Mouse (Mus musculus): ENCODE measurements around the gene Sik2. TPM values are rescaled to one million over a fixed set of nuclear protein-coding genes. Genes with fewer than 3 reads are reported as not detected.

Gene Sik2
- polyA plus RNA-seq, 1 experiment = 199 TPM

DNA sequence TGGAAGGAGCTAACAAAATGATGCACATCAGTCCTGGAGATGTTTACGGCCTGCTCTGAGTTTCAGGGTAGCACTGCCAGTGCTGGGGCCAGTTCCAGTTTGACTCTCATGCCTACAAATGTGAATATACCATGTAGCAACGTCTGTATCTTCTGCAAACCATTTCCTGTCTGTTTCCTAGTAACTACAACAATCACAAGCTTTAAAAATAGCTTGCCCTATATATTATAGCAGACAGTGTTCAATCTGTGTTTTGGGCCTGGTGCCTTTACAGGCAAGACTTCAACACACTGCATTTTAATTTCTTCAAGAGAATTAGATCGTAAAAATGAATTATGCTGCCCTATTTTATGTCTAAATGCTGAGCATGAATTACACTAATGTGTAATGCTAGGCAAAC, 103.6 kb downstream of the Sik2 start:
- Histone ChIP-seq H3K27ac (replicated peaks; ENCODE audit: low read depth, low read length) (no peak overlapping the region), H3K4me1 (ENCODE audit: control insufficient read depth, insufficient read depth, insufficient read length, low read length) (peaks cover 12% of the 10 kb centered on the region), H3K4me3 (ENCODE audit: insufficient read depth, low read depth, low read length) (no peak overlapping the region)

DNA sequence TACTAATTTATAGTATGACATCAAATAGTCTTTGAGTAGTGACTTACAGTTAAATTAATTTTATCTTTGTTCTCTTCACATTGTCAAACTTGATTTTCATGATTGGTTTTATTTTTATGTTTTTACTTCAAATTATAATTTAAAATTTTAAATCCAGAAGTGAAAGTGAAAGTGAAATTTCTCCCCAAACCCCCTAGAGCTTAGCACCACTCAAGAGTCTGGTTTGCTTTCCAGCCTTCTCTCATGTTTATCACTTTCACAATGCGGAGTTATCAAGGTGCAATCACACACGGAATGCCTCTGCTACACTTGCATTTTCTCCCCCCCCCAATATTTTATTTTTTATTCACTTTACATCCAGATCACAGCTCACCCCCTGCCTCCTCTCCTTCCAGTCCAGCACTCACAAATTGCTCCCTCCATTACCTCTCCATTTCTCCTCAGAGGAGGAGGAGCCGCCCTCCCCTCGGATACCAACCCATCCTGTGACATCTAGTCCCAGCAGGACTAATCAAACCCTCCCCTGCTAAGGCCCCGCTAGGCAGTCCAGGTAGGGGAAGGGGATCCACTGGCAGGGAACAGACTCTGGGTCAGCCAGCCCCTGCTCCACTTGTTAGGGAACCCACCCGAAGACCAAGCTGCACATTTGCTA, 104.6 kb downstream of the Sik2 start:
- no peak overlapping the region for H3K4me3 ChIP-seq (ENCODE audit: insufficient read depth, low read depth, low read length)
- peaks cover 12% of the 10 kb centered on the region for H3K4me1 ChIP-seq (ENCODE audit: control insufficient read depth, insufficient read depth, insufficient read length, low read length)
- H3K27ac ChIP-seq (replicated peaks; ENCODE audit: low read depth, low read length) = 0 out of 2 replicates have a peak overlapping the region, but pooled peaks have one; percentile 13

DNA sequence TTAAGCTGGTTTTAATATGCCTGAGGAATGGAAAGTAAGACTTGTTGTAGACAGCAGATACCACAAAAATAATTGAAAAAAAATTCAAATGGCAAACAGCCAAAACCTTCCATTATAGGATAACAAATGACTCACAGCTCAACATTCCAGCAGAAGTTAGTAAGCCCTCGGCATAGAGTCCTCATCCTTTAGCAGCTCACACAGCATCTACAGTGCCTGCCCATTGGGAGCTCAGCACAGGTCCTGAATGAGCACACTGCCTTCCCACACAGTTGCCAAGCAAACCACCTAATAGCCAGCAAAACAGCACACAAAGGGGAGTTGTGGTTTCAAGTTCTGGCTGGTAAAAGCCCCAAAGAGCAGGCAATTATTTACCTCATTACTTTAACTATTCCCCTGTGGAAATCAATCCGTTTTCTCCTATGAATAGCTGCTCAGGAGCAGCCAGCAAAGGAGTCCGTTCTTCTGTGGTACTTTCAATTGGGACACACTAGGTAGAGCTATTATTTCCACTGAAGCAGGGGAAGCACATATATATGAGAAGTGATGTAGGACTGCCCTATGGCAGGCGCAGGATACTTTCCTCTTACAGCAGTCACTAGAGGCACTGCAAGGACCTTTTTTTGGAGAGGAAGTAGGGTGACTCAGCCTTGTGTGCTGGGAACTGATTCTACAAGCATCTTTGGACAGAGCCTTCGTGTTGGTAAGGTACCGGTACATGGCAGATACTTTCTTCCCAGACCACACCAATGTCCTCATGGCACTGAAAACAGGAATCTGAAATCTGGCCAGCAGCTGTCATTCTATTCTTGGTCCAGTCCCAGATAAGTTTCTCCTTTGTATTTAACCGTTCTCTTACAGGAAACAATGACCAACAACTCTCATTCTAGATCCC, 108.6 kb downstream of the Sik2 start:
- peaks cover 10% of the 10 kb centered on the region for H3K4me1 ChIP-seq (ENCODE audit: control insufficient read depth, insufficient read depth, insufficient read length, low read length)
- no peak overlapping the region for H3K27ac ChIP-seq (replicated peaks; ENCODE audit: low read depth, low read length)
- H3K4me3 ChIP-seq (ENCODE audit: insufficient read depth, low read depth, low read length) = no peak overlapping the region

DNA sequence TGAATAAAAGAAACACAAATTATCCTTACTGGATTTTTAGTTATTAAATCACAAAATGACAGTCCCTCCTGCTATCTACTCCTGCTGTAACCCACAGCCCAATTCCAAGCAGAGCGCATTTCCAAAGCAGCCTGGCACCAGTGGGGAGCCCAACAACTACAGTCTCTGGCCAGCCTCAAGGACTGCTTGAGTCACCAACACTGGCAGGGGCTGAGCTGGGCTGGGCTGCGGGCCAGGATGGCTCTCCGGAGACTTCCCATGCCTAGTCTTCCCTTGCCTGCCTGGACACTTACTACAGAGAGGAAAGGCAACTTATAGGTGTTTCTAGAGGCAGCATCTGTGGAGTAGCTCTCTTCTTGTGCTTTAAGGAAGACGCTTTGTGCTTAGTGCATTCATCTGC, 115.2 kb downstream of the Sik2 start:
- H3K4me3 ChIP-seq (ENCODE audit: insufficient read depth, low read depth, low read length) = no peak overlapping the region
- H3K4me1 ChIP-seq (ENCODE audit: control insufficient read depth, insufficient read depth, insufficient read length, low read length) = peaks cover 11% of the 10 kb centered on the region
- H3K27ac ChIP-seq (replicated peaks; ENCODE audit: low read depth, low read length) = no peak overlapping the region

DNA sequence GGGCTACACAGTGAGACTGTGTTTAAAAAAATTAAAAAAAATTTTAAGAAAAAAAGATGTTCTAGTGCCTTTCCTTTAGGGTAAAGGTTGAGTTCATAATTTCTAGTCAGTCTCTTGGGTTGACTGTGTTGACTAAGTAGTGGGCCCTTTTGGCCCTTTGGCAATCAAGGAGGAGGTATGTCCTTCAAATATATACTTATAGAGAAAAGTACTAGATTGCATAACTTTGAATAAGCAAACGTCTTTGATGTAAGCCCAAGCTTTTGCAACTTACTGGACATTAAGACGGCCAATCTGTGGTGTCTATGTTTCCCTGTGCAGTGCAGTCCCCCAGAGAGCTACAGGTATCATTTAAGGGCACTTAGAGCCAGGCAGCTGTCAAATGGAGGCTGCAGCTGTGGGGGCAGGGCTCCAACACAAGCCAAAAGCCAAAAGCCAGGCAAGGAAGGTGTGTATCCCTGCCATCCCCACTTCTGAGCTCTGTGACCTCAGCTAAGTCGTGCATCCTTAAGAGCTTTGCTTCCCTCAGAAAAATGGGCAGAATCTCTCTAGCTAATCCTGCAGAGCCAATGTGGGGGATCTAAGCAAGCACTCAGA, 118.3 kb downstream of the Sik2 start:
- no peak overlapping the region for H3K4me3 ChIP-seq (ENCODE audit: insufficient read depth, low read depth, low read length)

DNA sequence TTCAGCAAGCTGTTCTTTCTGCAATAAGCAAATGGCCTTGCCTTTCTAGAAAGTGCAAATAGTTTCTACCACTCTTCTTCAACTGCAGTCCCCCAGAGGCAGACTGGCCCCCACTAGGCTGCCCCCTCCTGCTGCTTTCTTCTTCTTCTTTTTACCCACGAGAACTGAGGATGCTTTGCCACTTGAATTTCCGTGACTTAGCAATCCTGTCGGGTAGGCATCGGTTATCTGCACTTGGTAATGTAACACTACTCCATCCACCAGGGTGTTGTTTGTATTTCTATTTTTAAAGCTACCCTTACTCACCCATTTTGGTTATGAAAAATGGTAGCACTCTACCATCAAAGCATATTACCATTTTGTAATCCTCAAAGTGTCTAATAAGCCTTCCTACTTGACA, 118.9 kb downstream of the Sik2 start:
- no peak overlapping the region for H3K4me3 ChIP-seq (ENCODE audit: insufficient read depth, low read depth, low read length)
- H3K4me1 ChIP-seq (ENCODE audit: control insufficient read depth, insufficient read depth, insufficient read length, low read length) = peaks cover 28% of the 10 kb centered on the region
- 0 out of 2 replicates have a peak overlapping the region, but pooled peaks have one; percentile 40 for H3K27ac ChIP-seq (replicated peaks; ENCODE audit: low read depth, low read length)

More for the DNA sequence above, 118.3 kb downstream of the Sik2 start:
- Histone ChIP-seq H3K4me1 (ENCODE audit: control insufficient read depth, insufficient read depth, insufficient read length, low read length) (peaks cover 28% of the 10 kb centered on the region), H3K27ac (replicated peaks; ENCODE audit: low read depth, low read length) (peak overlapping the region; percentile 40; the same call in 1 of the 2 replicates)

DNA sequence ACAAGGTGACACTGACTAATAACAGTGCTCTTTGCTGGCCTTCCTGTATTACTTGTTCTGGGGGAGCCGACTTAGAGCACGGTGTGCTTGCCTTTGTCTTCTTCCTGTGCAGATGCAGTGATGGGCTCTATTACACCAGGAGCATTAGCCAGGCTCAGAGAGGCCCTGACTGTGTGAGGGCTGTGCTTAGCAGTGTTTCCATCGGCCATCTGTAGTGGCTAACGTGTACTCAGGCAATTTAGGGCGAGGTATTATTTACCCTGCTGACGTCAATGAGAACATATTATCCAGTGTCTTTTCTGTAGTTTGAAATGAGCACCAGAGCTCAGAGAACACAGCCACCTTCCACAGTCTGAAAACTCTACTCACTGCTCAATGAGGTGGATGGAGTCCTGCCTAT, 119.7 kb downstream of the Sik2 start:
- Histone ChIP-seq H3K4me1 (ENCODE audit: control insufficient read depth, insufficient read depth, insufficient read length, low read length) (peaks cover 33% of the 10 kb centered on the region), H3K4me3 (ENCODE audit: insufficient read depth, low read depth, low read length) (no peak overlapping the region), H3K27ac (replicated peaks; ENCODE audit: low read depth, low read length) (peak overlapping the region; percentile 50)

DNA sequence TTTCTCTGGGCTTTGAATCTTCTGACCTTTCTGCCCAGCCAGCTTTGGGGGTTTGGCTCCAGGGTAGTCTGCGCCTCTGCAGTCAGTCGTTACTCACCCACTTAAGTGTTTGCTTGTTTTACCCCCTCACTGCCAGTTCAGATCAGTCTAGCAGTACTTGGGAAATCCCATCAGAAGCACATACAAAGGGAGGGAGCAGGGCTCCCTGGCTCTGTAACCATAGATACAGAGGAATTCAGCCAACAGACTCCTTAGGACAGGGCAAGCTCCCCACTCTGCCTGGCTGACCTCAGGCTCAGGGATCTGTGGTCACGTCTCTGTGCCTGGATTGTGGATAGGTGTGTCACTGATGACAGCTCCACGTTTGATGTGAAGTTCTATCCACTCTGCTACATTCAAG, 121.5 kb downstream of the Sik2 start:
- H3K27ac ChIP-seq (replicated peaks; ENCODE audit: low read depth, low read length) = peak overlapping the region; percentile 98
- H3K4me3 ChIP-seq (ENCODE audit: insufficient read depth, low read depth, low read length) = no peak overlapping the region
- peaks cover 47% of the 10 kb centered on the region for H3K4me1 ChIP-seq (ENCODE audit: control insufficient read depth, insufficient read depth, insufficient read length, low read length)

DNA sequence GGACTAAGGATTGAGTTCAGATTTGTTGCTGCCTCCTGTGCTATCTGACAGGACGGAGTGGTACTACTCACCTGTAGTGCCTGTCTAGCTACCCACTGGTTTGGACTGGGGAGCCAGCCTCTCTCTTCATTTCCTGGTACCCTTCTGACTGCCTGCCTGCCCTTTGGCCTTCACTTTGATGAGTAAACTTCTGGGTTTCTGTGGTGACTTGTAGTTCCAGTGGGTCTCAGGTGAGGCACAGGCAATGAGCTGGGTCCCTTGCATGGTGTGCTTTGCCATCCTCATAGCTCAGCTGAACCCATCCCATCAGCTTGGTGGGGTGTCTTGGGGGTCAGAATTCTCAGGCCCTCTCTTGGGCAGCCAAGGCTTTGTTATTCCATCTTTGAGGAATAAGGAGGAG, 122.0 kb downstream of the Sik2 start:
- H3K4me3 ChIP-seq (ENCODE audit: insufficient read depth, low read depth, low read length) = no peak overlapping the region
- H3K27ac ChIP-seq (replicated peaks; ENCODE audit: low read depth, low read length) = peak overlapping the region; percentile 98

DNA sequence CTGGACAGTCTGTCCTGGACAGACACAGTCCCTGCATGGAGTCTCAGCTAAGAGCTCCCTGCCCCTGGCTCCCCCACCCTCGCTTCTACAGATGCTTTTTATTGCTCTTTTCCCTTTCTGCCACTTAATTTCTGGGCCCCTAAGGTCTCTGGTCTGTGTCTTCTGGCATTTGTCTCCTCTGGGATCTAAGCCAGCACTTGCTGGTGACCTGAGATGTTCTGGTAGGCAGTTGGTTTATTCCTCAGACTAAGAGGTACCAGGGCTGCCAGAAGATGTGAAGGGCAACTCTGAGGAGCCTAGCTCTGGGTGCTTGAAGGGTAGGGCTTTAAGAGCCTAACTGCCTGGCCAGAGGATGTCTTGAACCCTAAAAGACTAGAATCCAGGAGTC, 123.3 kb downstream of the Sik2 start:
- Histone ChIP-seq H3K27ac (replicated peaks; ENCODE audit: low read depth, low read length) (peak overlapping the region; percentile 98), H3K4me3 (ENCODE audit: insufficient read depth, low read depth, low read length) (no peak overlapping the region), H3K4me1 (ENCODE audit: control insufficient read depth, insufficient read depth, insufficient read length, low read length) (peaks cover 46% of the 10 kb centered on the region)

More for the DNA sequence above, 122.0 kb downstream of the Sik2 start:
- H3K4me1 ChIP-seq (ENCODE audit: control insufficient read depth, insufficient read depth, insufficient read length, low read length) = peaks cover 47% of the 10 kb centered on the region

DNA sequence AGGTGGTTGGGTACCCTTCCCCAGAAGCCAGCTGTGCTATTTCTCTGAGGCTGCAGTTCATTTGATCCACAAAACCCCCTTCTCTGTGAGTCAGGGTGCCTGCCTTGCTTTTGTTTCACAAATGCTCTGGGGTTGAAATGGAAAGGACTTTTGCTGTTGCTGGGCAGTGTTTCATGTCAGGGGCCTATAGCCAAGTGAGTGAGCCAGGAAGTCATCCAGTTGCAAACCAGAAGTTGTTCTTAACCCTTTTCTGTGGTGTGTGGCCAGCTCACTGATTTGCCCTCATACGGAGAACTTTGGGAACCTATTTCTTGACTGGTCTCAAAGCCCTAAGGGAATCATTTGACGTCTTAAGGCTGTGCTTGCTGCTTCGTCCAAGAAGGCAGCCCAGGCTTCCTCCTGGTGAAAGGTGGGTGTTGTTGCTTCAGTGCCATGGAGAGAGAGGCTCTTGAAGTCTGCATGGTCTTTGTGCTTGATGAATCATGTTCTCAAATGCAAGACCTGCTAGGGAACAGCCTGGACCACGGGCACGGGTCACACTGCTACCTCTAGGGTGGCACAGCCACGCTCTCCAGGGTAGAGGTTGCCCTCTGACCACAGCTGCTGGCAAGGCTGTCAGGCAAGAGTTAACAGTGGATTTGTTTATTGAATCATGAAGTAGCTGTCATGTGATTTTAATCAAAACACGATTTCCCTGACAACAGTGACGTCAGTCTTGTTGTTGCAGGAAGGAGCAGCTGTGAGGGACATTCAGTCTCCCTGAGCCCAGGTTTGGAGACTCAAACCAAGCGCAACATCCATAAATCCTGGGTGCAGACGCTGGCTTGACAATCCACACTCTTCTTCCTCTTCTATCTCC, 123.9 kb downstream of the Sik2 start:
- Histone ChIP-seq H3K27ac (replicated peaks; ENCODE audit: low read depth, low read length) (peak overlapping the region; percentile 98), H3K4me3 (ENCODE audit: insufficient read depth, low read depth, low read length) (peak overlapping the region; percentile 26), H3K4me1 (ENCODE audit: control insufficient read depth, insufficient read depth, insufficient read length, low read length) (peaks cover 46% of the 10 kb centered on the region)

DNA sequence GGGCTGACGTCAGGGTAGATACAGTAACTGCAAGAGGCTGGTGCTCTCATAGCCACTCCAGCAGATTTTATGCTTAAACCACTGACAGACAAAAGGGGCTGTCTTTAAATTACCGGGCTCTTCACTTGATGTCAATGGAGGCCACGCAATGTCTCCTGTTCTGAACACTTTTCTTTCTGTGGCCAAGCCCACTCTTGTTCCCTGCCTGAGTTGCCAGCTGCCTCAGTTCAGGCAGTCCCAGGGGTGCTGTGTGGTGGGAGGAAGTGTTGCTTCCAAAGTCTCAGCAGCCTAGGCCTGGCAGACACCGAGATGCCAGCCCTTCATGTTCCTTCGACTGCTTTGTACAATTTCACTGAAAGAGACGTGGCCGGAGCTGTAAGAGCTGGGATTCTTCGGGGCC, 124.8 kb downstream of the Sik2 start:
- peaks cover 45% of the 10 kb centered on the region for H3K4me1 ChIP-seq (ENCODE audit: control insufficient read depth, insufficient read depth, insufficient read length, low read length)
- peak overlapping the region; percentile 98 for H3K27ac ChIP-seq (replicated peaks; ENCODE audit: low read depth, low read length)

DNA sequence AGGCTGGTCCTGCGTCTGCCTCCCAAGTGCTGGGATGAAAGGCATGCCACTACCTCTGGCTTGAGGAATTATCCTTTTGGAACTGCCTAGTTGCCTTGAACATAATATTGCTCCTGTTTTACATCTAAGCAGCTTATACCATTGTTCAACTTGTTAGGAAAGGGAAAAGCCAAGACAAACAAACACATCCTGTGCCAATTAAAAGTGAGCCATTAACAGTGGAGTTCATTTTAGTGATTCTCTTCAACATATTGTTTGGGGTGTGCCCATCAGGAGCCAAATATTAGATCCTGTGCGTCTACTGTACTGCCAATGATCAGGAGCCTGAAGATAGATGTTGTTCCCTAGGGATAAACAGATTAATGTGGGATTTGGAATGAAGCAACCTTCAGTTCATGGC, 126.7 kb downstream of the Sik2 start:
- peaks cover 34% of the 10 kb centered on the region for H3K4me1 ChIP-seq (ENCODE audit: control insufficient read depth, insufficient read depth, insufficient read length, low read length)
- H3K4me3 ChIP-seq (ENCODE audit: insufficient read depth, low read depth, low read length) = no peak overlapping the region
- H3K27ac ChIP-seq (replicated peaks; ENCODE audit: low read depth, low read length) = peak overlapping the region; percentile 98; the same call in 1 of the 2 replicates

More for the DNA sequence above, 124.8 kb downstream of the Sik2 start:
- H3K4me3 ChIP-seq (ENCODE audit: insufficient read depth, low read depth, low read length) = no peak overlapping the region

DNA sequence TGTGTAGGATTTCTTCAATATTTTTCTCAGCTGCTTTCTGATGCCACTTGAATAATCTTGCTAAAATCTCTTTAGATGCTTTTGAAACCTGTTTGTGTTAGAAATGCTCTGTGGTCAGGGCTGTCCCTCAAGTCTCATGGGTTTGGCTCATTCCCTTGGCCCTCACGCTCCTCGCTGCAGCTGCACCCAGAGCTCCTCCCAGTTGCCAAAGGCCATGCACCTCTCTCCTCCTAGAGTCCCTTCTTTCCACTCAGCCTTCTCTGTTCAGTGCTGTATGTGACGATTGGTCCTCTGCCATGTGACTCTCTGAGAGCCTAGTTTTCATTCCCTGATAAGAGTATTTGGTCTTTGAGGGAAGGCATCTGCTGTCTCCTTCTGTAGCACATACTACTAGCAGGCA, 131.4 kb downstream of the Sik2 start:
- Histone ChIP-seq H3K4me1 (ENCODE audit: control insufficient read depth, insufficient read depth, insufficient read length, low read length) (peaks cover 3% of the 10 kb centered on the region), H3K27ac (replicated peaks; ENCODE audit: low read depth, low read length) (no peak overlapping the region), H3K4me3 (ENCODE audit: insufficient read depth, low read depth, low read length) (no peak overlapping the region)

Data from brown adipose tissue, adult 24 weeks (tissue).